Comparison of ENCODE assay signal across 9 mouse cellular contexts in the genomic region with DNA sequence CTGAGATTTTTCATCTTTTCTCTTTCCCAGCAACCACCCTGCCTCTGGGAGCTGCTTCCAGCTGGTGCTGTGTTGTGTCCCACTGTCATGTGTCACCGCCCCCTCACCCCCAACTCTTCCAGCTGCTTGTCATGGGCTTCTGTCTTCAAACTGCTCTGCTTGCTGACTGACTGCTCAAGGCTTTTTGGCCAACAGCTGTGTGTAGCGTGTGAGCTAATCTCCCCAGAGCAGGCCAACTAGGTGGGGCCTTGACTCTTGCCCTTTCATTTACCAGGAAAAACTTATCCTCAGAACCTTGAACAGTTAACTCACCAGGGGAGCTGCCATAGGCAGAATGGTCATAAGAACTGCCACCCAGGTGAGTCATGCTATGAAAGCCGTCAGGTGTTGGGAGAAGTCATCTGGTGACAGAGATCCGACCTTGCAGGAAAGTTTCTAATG. TPM values are rescaled to one million over a fixed set of nuclear protein-coding genes. Genes with fewer than 3 reads are reported as not detected.
DNase-seq lines count a peak whose midpoint lies in the region; ATAC-seq and TF ChIP-seq lines count a peak whose summit lies in the region.
"Had no signal": no experiment of that assay in that cellular context is flagged by ENCODE, and none has a peak within 500 bp of the region (broad histone marks: within the 10 kb centered on the region; RNA-seq: fewer than 3 reads in every experiment).

No protein-coding gene starts in this region.

- no peak for ATAC-seq in forebrain, embryonic 14.5 days
- peak; percentile 85 for ATAC-seq in intestine, embryonic 16.5 days
- ATAC-seq in midbrain, embryonic 14.5 days (ENCODE audit: low FRiP score, low TSS enrichment) = no peak

- peaks cover 43% of the 10 kb centered on the region for H3K4me1 ChIP-seq in forebrain, embryonic 10.5 days
- no peaks in the 10 kb centered on the region for H3K4me1 ChIP-seq in forebrain, embryonic 14.5 days (ENCODE audit: control insufficient read depth, insufficient read depth, low read length)
- H3K4me1 ChIP-seq in intestine, embryonic 16.5 days (ENCODE audit: control insufficient read depth, insufficient read depth, low read length) = peaks cover 10% of the 10 kb centered on the region
- no peaks in the 10 kb centered on the region for H3K4me1 ChIP-seq in midbrain, embryonic 14.5 days (ENCODE audit: control insufficient read depth, insufficient read depth, low read length)

- no peak overlapping the region for H3K4me2 ChIP-seq in forebrain, embryonic 14.5 days (ENCODE audit: low read length)
- H3K4me2 ChIP-seq in intestine, embryonic 16.5 days (ENCODE audit: low read depth, low read length) = no peak overlapping the region
- no peak overlapping the region for H3K4me2 ChIP-seq in myocyte (ENCODE audit: low read depth)
- no peak overlapping the region for H3K4me2 ChIP-seq in midbrain, embryonic 14.5 days (ENCODE audit: low read length)

- H3K36me3 ChIP-seq in forebrain, embryonic 10.5 days (replicated peaks) = no peaks in the 10 kb centered on the region
- no peaks in the 10 kb centered on the region for H3K36me3 ChIP-seq in forebrain, embryonic 14.5 days (ENCODE audit: control insufficient read depth, insufficient read depth, low read length)
- no peaks in the 10 kb centered on the region for H3K36me3 ChIP-seq in intestine, embryonic 16.5 days (ENCODE audit: control insufficient read depth, insufficient read depth, low read length)
- no peaks in the 10 kb centered on the region for H3K36me3 ChIP-seq in myocyte (ENCODE audit: control insufficient read depth, insufficient read depth)
- no peaks in the 10 kb centered on the region for H3K36me3 ChIP-seq in midbrain, embryonic 14.5 days (ENCODE audit: control insufficient read depth, insufficient read depth, low read length)

- no peak for TF ChIP-seq POLR2A in myocyte (IDR thresholded peaks at IDR 0.05; ENCODE audit: insufficient read length, low read depth)

- no peaks in the 10 kb centered on the region for H3K79me2 ChIP-seq in myocyte (ENCODE audit: control insufficient read depth, insufficient read depth)

- no peak overlapping the region for H3K4me3 ChIP-seq in forebrain, embryonic 10.5 days
- no peak overlapping the region for H3K4me3 ChIP-seq in forebrain, embryonic 14.5 days (ENCODE audit: low read depth, low read length)
- no peak overlapping the region for H3K4me3 ChIP-seq in intestine, embryonic 16.5 days (ENCODE audit: low read length)
- no peak overlapping the region for H3K4me3 ChIP-seq in myocyte
- H3K4me3 ChIP-seq in midbrain, embryonic 14.5 days (replicated peaks; ENCODE audit: low read depth, low read length) = no peak overlapping the region
- H3K4me3 ChIP-seq: megakaryocyte, embryonic 14.5 days had no signal

- no peaks in the 10 kb centered on the region for H3K27me3 ChIP-seq in forebrain, embryonic 10.5 days (ENCODE audit: poor library complexity, severe bottlenecking)
- H3K27me3 ChIP-seq in forebrain, embryonic 14.5 days (replicated peaks; ENCODE audit: control insufficient read depth, insufficient read depth, low read length) = no peaks in the 10 kb centered on the region
- no peaks in the 10 kb centered on the region for H3K27me3 ChIP-seq in intestine, embryonic 16.5 days (replicated peaks; ENCODE audit: control insufficient read depth, insufficient read depth, low read length)
- no peaks in the 10 kb centered on the region for H3K27me3 ChIP-seq in myocyte (ENCODE audit: control insufficient read depth, insufficient read depth, insufficient read length)
- no peaks in the 10 kb centered on the region for H3K27me3 ChIP-seq in midbrain, embryonic 14.5 days (ENCODE audit: control insufficient read depth, insufficient read depth, low read length)

- WGBS in forebrain, embryonic 10.5 days = 89% methylated on average over 4 of the region's 4 CpGs
- WGBS in forebrain, embryonic 14.5 days = 81% methylated on average over 4 of the region's 4 CpGs
- 55% methylated on average over 4 of the region's 4 CpGs for WGBS in intestine, embryonic 16.5 days
- 79% methylated on average over 4 of the region's 4 CpGs for WGBS in midbrain, embryonic 14.5 days

- no peak for DNase-seq in forebrain, embryonic 10.5 days (ENCODE audit: extremely low spot score, low spot score)
- DNase-seq in forebrain, embryonic 14.5 days (ENCODE audit: low spot score) = no peak
- DNase-seq in right cerebral cortex, postnatal 25 days = peak; percentile 1
- no peak for DNase-seq in right cerebral cortex, postnatal 4 days
- no peak for DNase-seq in thymus, postnatal 0 days (ENCODE audit: low spot score)
- no peak for DNase-seq in midbrain, embryonic 14.5 days

- H3K9ac ChIP-seq in forebrain, embryonic 14.5 days (ENCODE audit: low read length) = no peak overlapping the region
- H3K9ac ChIP-seq in intestine, embryonic 16.5 days (ENCODE audit: low read depth, low read length) = 0 out of 2 replicates have a peak overlapping the region, but pooled peaks have one; percentile 32
- H3K9ac ChIP-seq in midbrain, embryonic 14.5 days (replicated peaks; ENCODE audit: low read length) = no peak overlapping the region

- H3ac ChIP-seq in myocyte (ENCODE audit: control insufficient read depth, insufficient read length) = no peak overlapping the region

- no peaks in the 10 kb centered on the region for H3K9me3 ChIP-seq in forebrain, embryonic 10.5 days
- no peaks in the 10 kb centered on the region for H3K9me3 ChIP-seq in forebrain, embryonic 14.5 days (replicated peaks; ENCODE audit: control insufficient read depth, low read length)
- H3K9me3 ChIP-seq in intestine, embryonic 16.5 days (ENCODE audit: control insufficient read depth, low read length) = no peaks in the 10 kb centered on the region
- no peaks in the 10 kb centered on the region for H3K9me3 ChIP-seq in midbrain, embryonic 14.5 days (ENCODE audit: control insufficient read depth, low read length)
- H3K9me3 ChIP-seq: megakaryocyte, embryonic 14.5 days had no signal

- H3K27ac ChIP-seq in forebrain, embryonic 10.5 days = 0 out of 2 replicates have a peak overlapping the region, but pooled peaks have one; percentile 66
- no peak overlapping the region for H3K27ac ChIP-seq in forebrain, embryonic 14.5 days (ENCODE audit: low read depth, low read length)
- H3K27ac ChIP-seq in intestine, embryonic 16.5 days (ENCODE audit: low read length) = peak overlapping the region; percentile 71
- H3K27ac ChIP-seq in midbrain, embryonic 14.5 days (replicated peaks; ENCODE audit: low read depth, low read length) = no peak overlapping the region

TF ChIP-seq in myocyte, 11 proteins besides CTCF, POLR2A, EP300 and RAD21:
- TF ChIP-seq MYOG (IDR thresholded peaks at IDR 0.05; ENCODE audit: control insufficient read depth in 1 of 3, insufficient read depth in 1 of 3, insufficient read length in 2 of 3, low read depth in 2 of 3) = peak; percentile 25 to 73 (median 36)
- no peak for TF ChIP-seq SRF (IDR thresholded peaks at IDR 0.05; ENCODE audit: control insufficient read depth, insufficient read length, low read depth)
- TF ChIP-seq USF1 (IDR thresholded peaks at IDR 0.05; ENCODE audit: low read depth) = no peak
- no peak for TF ChIP-seq CEBPB (IDR thresholded peaks at IDR 0.05; ENCODE audit: insufficient read depth, poor library complexity, severe bottlenecking)
- peak in 2 of 3 experiments; percentile 15 to 67 for TF ChIP-seq MYOD1 (IDR thresholded peaks at IDR 0.05; ENCODE audit: control insufficient read depth in 1 of 3, insufficient read length in 2 of 3, low read depth in 2 of 3)
- peak; percentile 41 for TF ChIP-seq TCF3 (IDR thresholded peaks at IDR 0.05; ENCODE audit: insufficient read length, low read depth)
- peak; percentile 38 for TF ChIP-seq TCF12 (IDR thresholded peaks at IDR 0.05; ENCODE audit: insufficient read depth, poor library complexity, severe bottlenecking)
- TF ChIP-seq MAX (IDR thresholded peaks at IDR 0.05; ENCODE audit: low read depth) = no peak
- TF ChIP-seq REST (IDR thresholded peaks at IDR 0.05; ENCODE audit: insufficient read depth, insufficient read length) = no peak
- TF ChIP-seq POLR2AphosphoS2 (IDR thresholded peaks at IDR 0.05; ENCODE audit: insufficient read length, low read depth) = no peak
- TF ChIP-seq E2F4 (IDR thresholded peaks at IDR 0.05; ENCODE audit: insufficient read depth) = no peak

RNA-seq across cellular contexts. Expression of a gene that starts 51.8 kb away (rescaled TPM):
- 13.5 and 13.7 TPM in 2 replicates for polyA plus RNA-seq in forebrain, embryonic 10.5 days (2016; fragmentation: Nextera tagmentation; extraction: Ambion mirVana)
- polyA plus RNA-seq in forebrain, embryonic 14.5 days (2014; fragmentation: Nextera tagmentation; extraction: Ambion mirVana) = 3.7 and 3.9 TPM in 2 replicates
- polyA plus RNA-seq in intestine, embryonic 16.5 days (2015; fragmentation: Nextera tagmentation; extraction: Ambion mirVana) = 12.0 and 12.8 TPM in 2 replicates
- polyA plus RNA-seq in myocyte (2012; fragmentation: generic; extraction: Trizol) = 116 TPM
- polyA plus RNA-seq in thymus, postnatal 0 days (2015; fragmentation: Nextera tagmentation; extraction: Ambion mirVana) = 1.7 and 2.2 TPM in 2 replicates
- 2.2 and 5.3 TPM in 2 replicates for polyA plus RNA-seq in midbrain, embryonic 14.5 days (2014; fragmentation: Nextera tagmentation; extraction: Ambion mirVana)

RNA-seq across cellular contexts. Expression of a gene that starts 56.8 kb away (rescaled TPM):
- 6.0 and 7.3 TPM in 2 replicates for polyA plus RNA-seq in forebrain, embryonic 10.5 days (2016; fragmentation: Nextera tagmentation; extraction: Ambion mirVana)
- 10.9 and 12.0 TPM in 2 replicates for polyA plus RNA-seq in forebrain, embryonic 14.5 days (2014; fragmentation: Nextera tagmentation; extraction: Ambion mirVana)
- polyA plus RNA-seq in intestine, embryonic 16.5 days (2015; fragmentation: Nextera tagmentation; extraction: Ambion mirVana) = 7.2 and 8.1 TPM in 2 replicates
- polyA plus RNA-seq in myocyte (2012; fragmentation: generic; extraction: Trizol) = 70.0 TPM
- polyA plus RNA-seq in thymus, postnatal 0 days (2015; fragmentation: Nextera tagmentation; extraction: Ambion mirVana) = 4.6 and 5.8 TPM in 2 replicates
- 16.2 and 20.4 TPM in 2 replicates for polyA plus RNA-seq in midbrain, embryonic 14.5 days (2014; fragmentation: Nextera tagmentation; extraction: Ambion mirVana)

Comparison
In these comparisons a context has a peak if more than half of its experiments do, and no peak if none do; other contexts are left out.
1. H3K27ac ChIP-seq: peak in forebrain, embryonic 10.5 days (single experiment) and intestine, embryonic 16.5 days (single experiment); none in forebrain, embryonic 14.5 days (single experiment) and midbrain, embryonic 14.5 days (single experiment).